Mouse (Mus musculus): ENCODE results near the gene Fgf8.

DNA sequence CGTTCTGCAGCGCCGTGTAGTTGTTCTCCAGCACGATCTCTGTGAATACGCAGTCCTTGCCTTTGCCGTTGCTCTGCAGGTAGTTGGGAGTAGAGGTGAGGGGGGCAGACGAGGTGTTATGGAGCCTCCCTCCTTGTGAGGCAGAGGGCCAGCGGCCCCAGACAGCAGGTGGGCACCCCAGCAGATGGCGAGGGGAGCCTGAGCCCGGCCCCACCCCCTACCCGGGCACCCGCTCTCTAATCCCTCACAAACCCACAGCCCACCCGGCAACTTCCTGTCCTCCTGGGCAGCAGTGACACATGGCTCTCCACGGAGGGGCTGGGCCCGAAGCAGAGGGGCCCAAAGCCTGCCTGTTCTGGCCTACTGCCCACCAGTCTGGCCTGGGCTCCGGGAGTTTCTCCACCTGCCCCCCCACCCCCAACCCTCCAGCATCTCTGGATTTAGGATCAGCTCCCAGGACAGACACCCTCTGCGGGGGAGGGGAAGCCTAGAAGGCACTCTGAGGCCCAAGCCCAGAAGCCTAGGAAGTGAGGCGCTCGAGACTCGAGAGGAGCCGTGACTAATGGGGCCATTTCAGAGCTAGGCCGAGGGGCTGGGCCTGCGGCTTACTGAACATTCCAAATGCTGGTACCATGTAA, 5.4 kb downstream of the Fgf8 start:
- TF ChIP-seq CTCF (IDR thresholded peaks at IDR 0.05; ENCODE audit: control insufficient read depth, insufficient read depth, low read length) (no peak), POLR2A (IDR thresholded peaks at IDR 0.05; ENCODE audit: borderline replicate concordance, control insufficient read depth, low read depth, low read length) (no peak)

Measured in bone marrow, adult 2 months (tissue).